Mouse (Mus musculus) kidney, postnatal 0 days (tissue): ENCODE results near the gene Smpd1. TPM values are rescaled to one million over a fixed set of nuclear protein-coding genes. Genes with fewer than 3 reads are reported as not detected.

Experiments
- ATAC-seq: fragments of 200-750 bp; cut with Nextera tagmentation; replicated peaks from 2 replicates; pipeline ENCODE4 v1.8.0; 2017; ENCODE audit warnings: low read depth, moderate number of reproducible peaks, moderate TSS enrichment, moderate library complexity; ENCODE audit not compliant: low FRiP score
- DNase-seq: peaks from one replicate; pipeline ENCODE4 v3.0.0-alpha.2; 2016; ENCODE audit warnings: low spot score
- H3K27ac ChIP-seq: fragments of 300-500 bp; sonication (generic); 2 replicates; pipeline ENCODE4 v1.5.1; 2014; ENCODE audit warnings: mild to moderate bottlenecking
- H3K27me3 ChIP-seq: fragments of 300-500 bp; sonication (generic); 2 replicates; pipeline ENCODE4 v1.6.1; 2014; ENCODE audit warnings: low read length, mixed read lengths; ENCODE audit not compliant: insufficient read depth
- H3K36me3 ChIP-seq: fragments of 300-500 bp; sonication (generic); 2 replicates; pipeline ENCODE4 v1.6.1; 2014; ENCODE audit warnings: low read length, mixed read lengths; ENCODE audit not compliant: insufficient read depth
- H3K4me1 ChIP-seq: fragments of 300-500 bp; sonication (generic); replicated peaks from 2 replicates; pipeline ENCODE4 v1.6.1; 2014; ENCODE audit warnings: antibody characterized with exemption, low read length, mixed read lengths; ENCODE audit not compliant: insufficient read depth
- H3K4me2 ChIP-seq: fragments of 300-500 bp; sonication (generic); 2 replicates; pipeline ENCODE4 v1.6.1; 2014; ENCODE audit warnings: mild to moderate bottlenecking, low read length, moderate library complexity, mixed read lengths
- H3K4me3 ChIP-seq: fragments of 300-500 bp; sonication (generic); replicated peaks from 2 replicates; pipeline ENCODE4 v1.5.1; 2014; ENCODE audit warnings: low read depth, low read length
- H3K9ac ChIP-seq: fragments of 300-500 bp; sonication (generic); 2 replicates; pipeline ENCODE4 v1.6.1; 2014; ENCODE audit warnings: low read depth, low read length
- H3K9me3 ChIP-seq: fragments of 300-500 bp; sonication (generic); replicated peaks from 2 replicates; pipeline ENCODE4 v1.6.1; 2016; ENCODE audit warnings: low read length, inconsistent platforms, mixed read lengths
- CTCF ChIP-seq: IDR thresholded peaks from 2 replicates; pipeline ENCODE4 v1.5.1; 2016; ENCODE audit warnings: antibody characterized with exemption, low read depth, mild to moderate bottlenecking, moderate library complexity
- WGBS: fragments of 180-500 bp; shearing (Covaris S2); extraction: QIAGEN DNeasy Blood & Tissue Kit; methylation state at CpG from one replicate; pipeline ENCODE4 v1.1.7; 2014; 5-methylcytosine and 5-hydroxymethylcytosine counted together
- polyA plus RNA-seq: library from polyadenylated mRNA; unstranded; fragments of >200 nt; fragmentation: Nextera tagmentation; extraction: Ambion mirVana; gene quantifications from 2 replicates; pipeline ENCODE4 v1.2.1, GENCODE M21; 2015

Gene Smpd1
- polyA plus RNA-seq, 1 experiment from 2014 or later = 60.7 TPM

DNA sequence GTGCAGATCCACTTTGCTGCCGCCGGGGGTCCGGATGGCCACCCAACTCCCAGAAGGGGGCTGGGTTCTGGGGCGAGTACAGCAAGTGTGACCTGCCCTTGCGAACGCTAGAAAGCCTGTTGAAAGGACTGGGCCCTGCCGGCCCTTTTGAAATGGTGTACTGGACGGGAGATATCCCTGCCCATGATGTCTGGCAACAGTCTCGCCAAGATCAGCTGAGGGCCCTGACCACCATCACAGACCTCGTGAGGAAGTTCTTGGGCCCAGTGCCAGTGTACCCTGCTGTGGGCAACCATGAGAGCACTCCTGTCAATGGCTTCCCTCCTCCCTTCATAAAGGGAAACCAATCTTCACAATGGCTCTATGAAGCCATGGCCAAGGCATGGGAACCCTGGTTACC is 1.4 kb downstream of the Smpd1 start:
- no peak overlapping the region for H3K4me3 ChIP-seq
- no peak overlapping the region for H3K27ac ChIP-seq
- no peaks in the 10 kb centered on the region for H3K9me3 ChIP-seq
- no peak for ATAC-seq
- no peaks in the 10 kb centered on the region for H3K36me3 ChIP-seq
- 0 out of 2 replicates have a peak overlapping the region, but pooled peaks have one; percentile 24 for H3K9ac ChIP-seq
- WGBS = 90% methylated on average over 10 of the region's 10 CpGs
- H3K4me1 ChIP-seq = no peaks in the 10 kb centered on the region
- no peak overlapping the region; the same call in 1 of the 2 replicates for H3K4me2 ChIP-seq
- TF ChIP-seq CTCF = no peak
- DNase-seq = no peak
- H3K27me3 ChIP-seq = no peaks in the 10 kb centered on the region

- H3K4me3 ChIP-seq = no peak overlapping the region
- DNase-seq (no peak), ATAC-seq (no peak)
- H3K9ac ChIP-seq = no peak overlapping the region
- TF ChIP-seq CTCF = no peak
- WGBS = 86% methylated on average over 8 of the region's 8 CpGs
- no peak overlapping the region for H3K27ac ChIP-seq
- no peaks in the 10 kb centered on the region for H3K4me1 ChIP-seq
- H3K27me3 ChIP-seq = no peaks in the 10 kb centered on the region
- no peak overlapping the region for H3K4me2 ChIP-seq
- H3K36me3 ChIP-seq = no peaks in the 10 kb centered on the region
- no peaks in the 10 kb centered on the region for H3K9me3 ChIP-seq
Measured at GRCm38 (mm10) chr7:105556406-105556805, 2.2 kb downstream of the Smpd1 start.

DNA sequence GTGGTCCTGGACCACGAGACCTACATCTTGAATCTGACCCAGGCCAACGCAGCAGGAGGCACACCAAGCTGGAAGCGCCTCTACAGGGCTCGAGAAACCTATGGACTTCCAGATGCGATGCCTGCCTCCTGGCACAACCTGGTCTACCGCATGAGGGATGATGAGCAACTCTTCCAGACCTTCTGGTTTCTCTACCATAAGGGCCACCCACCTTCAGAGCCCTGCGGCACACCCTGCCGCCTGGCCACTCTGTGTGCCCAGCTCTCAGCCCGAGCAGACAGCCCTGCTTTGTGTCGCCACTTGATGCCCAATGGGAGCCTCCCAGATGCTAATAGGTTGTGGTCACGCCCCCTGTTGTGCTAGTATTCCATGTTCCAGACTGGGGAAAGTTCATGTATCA is 3.5 kb downstream of the Smpd1 start:
- Histone ChIP-seq H3K36me3 (no peaks in the 10 kb centered on the region), H3K9me3 (no peaks in the 10 kb centered on the region), H3K9ac (no peak overlapping the region), H3K4me3 (no peak overlapping the region), H3K4me1 (no peaks in the 10 kb centered on the region), H3K27ac (no peak overlapping the region), H3K27me3 (no peaks in the 10 kb centered on the region), H3K4me2 (no peak overlapping the region)
- no peak for TF ChIP-seq CTCF
- DNase-seq = no peak
- no peak for ATAC-seq
- WGBS = 84% methylated on average over 11 of the region's 11 CpGs

DNA sequence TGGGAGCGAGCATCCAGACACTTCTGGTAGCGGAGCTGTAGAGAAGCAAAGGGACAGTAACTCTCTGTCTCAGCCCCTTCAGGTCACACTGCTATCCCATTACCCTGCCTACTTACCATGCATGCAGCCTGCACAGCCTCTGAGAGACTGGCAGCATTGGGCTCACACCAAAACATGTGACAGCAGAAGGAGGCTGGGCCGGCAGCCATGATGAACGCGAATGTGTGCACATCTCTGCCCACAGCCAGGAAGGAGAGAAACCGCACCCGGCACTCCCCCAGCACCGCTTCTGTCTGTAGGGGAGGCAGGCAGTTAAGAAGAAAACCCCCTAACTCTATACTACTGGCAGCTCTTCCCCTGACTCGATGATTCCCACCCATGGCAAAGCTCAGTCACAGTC is 4.9 kb downstream of the Smpd1 start:
- H3K4me3 ChIP-seq = no peak overlapping the region
- TF ChIP-seq CTCF = no peak
- H3K27ac ChIP-seq = no peak overlapping the region
- no peak overlapping the region for H3K9ac ChIP-seq
- no peaks in the 10 kb centered on the region for H3K4me1 ChIP-seq
- no peak overlapping the region for H3K4me2 ChIP-seq
- no peaks in the 10 kb centered on the region for H3K27me3 ChIP-seq
- ATAC-seq (no peak), DNase-seq (no peak)
- H3K9me3 ChIP-seq = no peaks in the 10 kb centered on the region
- no peaks in the 10 kb centered on the region for H3K36me3 ChIP-seq
- WGBS = 88% methylated on average over 9 of the region's 9 CpGs

DNA sequence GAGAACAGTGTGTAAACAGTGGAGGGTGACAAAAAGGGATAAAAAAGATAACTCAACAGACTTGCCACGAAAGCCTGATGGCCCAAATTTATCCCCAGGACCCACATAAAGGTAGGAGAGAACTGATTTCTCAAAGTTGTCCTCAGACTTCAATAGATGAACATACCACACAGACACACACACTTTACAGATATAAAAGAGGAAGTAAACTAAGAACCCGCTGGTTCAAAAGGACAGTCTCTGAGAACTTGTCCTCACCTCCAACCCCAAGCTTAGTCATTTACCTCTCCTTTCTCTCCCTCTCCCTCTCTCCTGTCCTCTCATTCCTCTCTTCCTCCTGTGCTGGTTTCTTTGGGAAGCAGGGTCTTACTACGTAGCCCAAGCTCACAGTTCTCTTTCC is 8.2 kb downstream of the Smpd1 start:
- H3K27me3 ChIP-seq = no peaks in the 10 kb centered on the region
- no peak overlapping the region for H3K9ac ChIP-seq
- TF ChIP-seq CTCF = no peak
- no peak overlapping the region for H3K4me3 ChIP-seq
- H3K36me3 ChIP-seq = peaks cover 18% of the 10 kb centered on the region
- ATAC-seq (no peak), DNase-seq (no peak)
- WGBS = 94% methylated on average over 3 of the region's 3 CpGs
- H3K27ac ChIP-seq = no peak overlapping the region
- H3K4me1 ChIP-seq = no peaks in the 10 kb centered on the region
- no peak overlapping the region for H3K4me2 ChIP-seq
- no peaks in the 10 kb centered on the region for H3K9me3 ChIP-seq

- H3K27me3 ChIP-seq = no peaks in the 10 kb centered on the region
- H3K4me3 ChIP-seq = no peak overlapping the region
- H3K27ac ChIP-seq = no peak overlapping the region
- DNase-seq = no peak
- peaks cover 22% of the 10 kb centered on the region for H3K36me3 ChIP-seq
- no peak overlapping the region for H3K4me2 ChIP-seq
- no peaks in the 10 kb centered on the region for H3K4me1 ChIP-seq
- no peaks in the 10 kb centered on the region for H3K9me3 ChIP-seq
- ATAC-seq = no peak
- no peak for TF ChIP-seq CTCF
- WGBS = 82% methylated on average over 3 of the region's 3 CpGs
- no peak overlapping the region for H3K9ac ChIP-seq
Measured at GRCm38 (mm10) chr7:105563367-105563766, 9.2 kb downstream of the Smpd1 start.
